34 mouse cellular contexts compared by ENCODE assay signal in the genomic region with DNA sequence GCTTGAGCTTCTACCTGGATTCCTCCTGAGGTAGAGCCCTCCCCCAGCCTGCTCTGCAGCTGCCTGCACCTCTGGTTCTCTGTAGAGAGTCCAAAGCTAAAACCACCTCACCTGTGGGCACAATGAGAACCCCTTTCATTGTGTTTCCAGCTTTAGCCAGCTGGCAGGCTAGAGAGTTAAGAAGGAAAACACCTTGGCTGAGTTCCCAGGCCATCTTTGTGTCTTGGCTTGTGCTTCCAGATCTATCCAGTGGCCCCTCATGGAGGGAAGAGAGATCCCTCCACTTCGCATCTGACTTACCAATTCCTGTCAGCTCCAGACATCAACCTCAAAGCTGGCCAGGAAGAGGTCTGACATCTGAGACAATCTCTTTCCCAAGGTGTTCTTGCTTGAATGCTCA. TPM values are rescaled to one million over a fixed set of nuclear protein-coding genes. Genes with fewer than 3 reads are reported as not detected.
DNase-seq lines count a peak whose midpoint lies in the region; ATAC-seq and TF ChIP-seq lines count a peak whose summit lies in the region.
"Had no signal": no experiment of that assay in that cellular context is flagged by ENCODE, and none has a peak within 500 bp of the region (broad histone marks: within the 10 kb centered on the region; RNA-seq: fewer than 3 reads in every experiment).

No protein-coding gene starts in this region.

- DNase-seq in heart, postnatal 4 days, result peak; percentile 34
- DNase-seq in heart, postnatal 25 days (ENCODE audit: low spot score), result no peak
- DNase-seq in kidney, postnatal 10 days, result peak; percentile 48
- DNase-seq in kidney, adult 2 months, result no peak
- peak; percentile 76 for DNase-seq in lung, embryonic 14.5 days
- no peak for DNase-seq in lung, postnatal 36 days
- peak; percentile 35 for DNase-seq in midbrain, postnatal 0 days (ENCODE audit: low spot score)
- DNase-seq: adrenal gland, postnatal 10 days; adrenal gland, postnatal 36 days; B cell, adult 2 months; cerebellum, adult 11-12 months; cerebellum, adult 8-10 months; cerebellum, postnatal 14 days; gastrocnemius, postnatal 10 days; gastrocnemius, postnatal 36 days; heart, adult 2 months; heart, postnatal 14 days had no signal

- no peak overlapping the region for H3K4me2 ChIP-seq in lung, embryonic 14.5 days
- no peak overlapping the region for H3K4me2 ChIP-seq in midbrain, postnatal 0 days (ENCODE audit: low read depth, low read length, poor library complexity, severe bottlenecking)
- no peak overlapping the region for H3K4me2 ChIP-seq in midbrain, embryonic 16.5 days (ENCODE audit: low read length)
- H3K4me2 ChIP-seq: forebrain, embryonic 13.5 days; heart, embryonic 13.5 days; hindbrain, embryonic 13.5 days had no signal

- no peak for TF ChIP-seq CTCF in kidney, adult 2 months (conservative IDR thresholded peaks at IDR 0.05; ENCODE audit: insufficient read depth, insufficient read length, low read depth, low read length)
- TF ChIP-seq CTCF in lung, embryonic 14.5 days (IDR thresholded peaks at IDR 0.05; ENCODE audit: low read depth), result no peak
- no peak for TF ChIP-seq CTCF in midbrain, postnatal 0 days (IDR thresholded peaks at IDR 0.05)

- no peaks in the 10 kb centered on the region for H3K36me3 ChIP-seq in kidney, adult 2 months (ENCODE audit: control insufficient read depth, insufficient read depth, low read length)
- H3K36me3 ChIP-seq in lung, embryonic 14.5 days (ENCODE audit: insufficient read depth), result no peaks in the 10 kb centered on the region
- no peaks in the 10 kb centered on the region for H3K36me3 ChIP-seq in midbrain, postnatal 0 days (ENCODE audit: insufficient read depth, low read length)
- no peaks in the 10 kb centered on the region for H3K36me3 ChIP-seq in midbrain, embryonic 16.5 days (ENCODE audit: control insufficient read depth, insufficient read depth, low read length)
- H3K36me3 ChIP-seq: forebrain, embryonic 10.5 days; G1E; heart, embryonic 10.5 days; heart, embryonic 13.5 days; hindbrain, embryonic 10.5 days; hindbrain, embryonic 13.5 days had no signal

- no peak overlapping the region for H3K4me3 ChIP-seq in kidney, adult 2 months (ENCODE audit: insufficient read depth, low read depth, low read length)
- no peak overlapping the region for H3K4me3 ChIP-seq in lung, embryonic 14.5 days (ENCODE audit: low read depth, low read length)
- H3K4me3 ChIP-seq in midbrain, postnatal 0 days (ENCODE audit: low read depth, low read length), result no peak overlapping the region
- H3K4me3 ChIP-seq in midbrain, embryonic 16.5 days (ENCODE audit: low read depth, low read length), result no peak overlapping the region
- H3K4me3 ChIP-seq: forebrain, embryonic 10.5 days; forebrain, embryonic 13.5 days; heart, adult 2 months; heart, embryonic 10.5 days; heart, embryonic 13.5 days; hindbrain, embryonic 10.5 days; hindbrain, embryonic 13.5 days had no signal

- no peak overlapping the region for H3K9ac ChIP-seq in lung, embryonic 14.5 days
- no peak overlapping the region for H3K9ac ChIP-seq in midbrain, postnatal 0 days (replicated peaks; ENCODE audit: low read length, poor library complexity, severe bottlenecking)
- no peak overlapping the region for H3K9ac ChIP-seq in midbrain, embryonic 16.5 days (ENCODE audit: low read depth, low read length)
- H3K9ac ChIP-seq: forebrain, embryonic 13.5 days; heart, embryonic 13.5 days; hindbrain, embryonic 13.5 days had no signal

- peaks cover 4% of the 10 kb centered on the region; the same call in 1 of the 2 replicates for H3K4me1 ChIP-seq in kidney, adult 2 months (ENCODE audit: control insufficient read depth, insufficient read depth, low read length)
- H3K4me1 ChIP-seq in lung, embryonic 14.5 days (ENCODE audit: insufficient read depth), result peaks cover 10% of the 10 kb centered on the region; the same call in 1 of the 2 replicates
- H3K4me1 ChIP-seq in midbrain, postnatal 0 days (ENCODE audit: insufficient read depth, low read length), result 0 out of 2 replicates have a peak, but pooled peaks cover 2% of the 10 kb centered on the region
- peaks cover 3% of the 10 kb centered on the region; the same call in 1 of the 2 replicates for H3K4me1 ChIP-seq in midbrain, embryonic 16.5 days (ENCODE audit: control insufficient read depth, insufficient read depth, low read length)

- no peaks in the 10 kb centered on the region for H3K27me3 ChIP-seq in kidney, adult 2 months (replicated peaks; ENCODE audit: control insufficient read depth, insufficient read depth, low read length)
- no peaks in the 10 kb centered on the region for H3K27me3 ChIP-seq in lung, embryonic 14.5 days (ENCODE audit: insufficient read depth, low read length)
- no peaks in the 10 kb centered on the region for H3K27me3 ChIP-seq in midbrain, postnatal 0 days (ENCODE audit: insufficient read depth, low read length)
- no peaks in the 10 kb centered on the region for H3K27me3 ChIP-seq in midbrain, embryonic 16.5 days (ENCODE audit: control insufficient read depth, insufficient read depth, low read depth, low read length)
- H3K27me3 ChIP-seq: Patski had no signal

- no peak for ATAC-seq in lung, embryonic 14.5 days (ENCODE audit: insufficient read depth)
- no peak for ATAC-seq in midbrain, postnatal 0 days (ENCODE audit: low FRiP score)
- no peak for ATAC-seq in midbrain, embryonic 16.5 days
- ATAC-seq: forebrain, embryonic 13.5 days; forebrain, embryonic 16.5 days; Patski had no signal

- 80% methylated on average over 1 of the region's 1 CpGs for whole genome bisulfite sequencing in kidney, adult 2 months
- WGBS in lung, embryonic 14.5 days, result 55% methylated on average over 1 of the region's 1 CpGs
- WGBS in midbrain, postnatal 0 days, result 88% methylated on average over 1 of the region's 1 CpGs
- 77% methylated on average over 1 of the region's 1 CpGs for WGBS in midbrain, embryonic 16.5 days

- H3K9me3 ChIP-seq in lung, embryonic 14.5 days (ENCODE audit: low read depth, low read length), result no peaks in the 10 kb centered on the region
- H3K9me3 ChIP-seq in midbrain, postnatal 0 days (ENCODE audit: low read length), result no peaks in the 10 kb centered on the region
- H3K9me3 ChIP-seq in midbrain, embryonic 16.5 days (replicated peaks; ENCODE audit: control insufficient read depth, low read length, poor library complexity, severe bottlenecking), result no peaks in the 10 kb centered on the region
- H3K9me3 ChIP-seq: forebrain, embryonic 10.5 days; forebrain, embryonic 13.5 days; G1E; heart, embryonic 10.5 days; heart, embryonic 13.5 days; hindbrain, embryonic 10.5 days; hindbrain, embryonic 13.5 days had no signal

- H3K27ac ChIP-seq in kidney, adult 2 months (ENCODE audit: insufficient read depth, low read depth, low read length), result no peak overlapping the region
- H3K27ac ChIP-seq in lung, embryonic 14.5 days (ENCODE audit: low read depth), result no peak overlapping the region
- no peak overlapping the region for H3K27ac ChIP-seq in midbrain, postnatal 0 days (ENCODE audit: low read depth, low read length)
- H3K27ac ChIP-seq in midbrain, embryonic 16.5 days (ENCODE audit: low read length), result no peak overlapping the region
- H3K27ac ChIP-seq: forebrain, embryonic 10.5 days; forebrain, embryonic 13.5 days; heart, adult 2 months; heart, embryonic 10.5 days; heart, embryonic 13.5 days; hindbrain, embryonic 10.5 days; hindbrain, embryonic 13.5 days had no signal

- TF ChIP-seq POLR2A in kidney, adult 2 months (IDR thresholded peaks at IDR 0.05; ENCODE audit: low read depth, low read length), result no peak

- intact Hi-C loops in heart, postnatal 25 days (cut with DNase I), result loop anchor here (5.0 kb wide), 1 partner anchor 46 kb away; no protein-coding TSS in a partner anchor

RNA-seq across cellular contexts. Expression of a gene that starts 19.9 kb away (rescaled TPM):
- total RNA-seq in heart, postnatal 4 days (2021), result not detected
- not detected for total RNA-seq in heart, postnatal 25 days (2021)
- not detected in 2 replicates for polyA plus RNA-seq in kidney, adult 2 months (2012; rRNA removed)
- polyA plus RNA-seq in lung, embryonic 14.5 days (2014; fragmentation: Nextera tagmentation; extraction: Ambion mirVana), result not detected in 2 replicates
- not detected in 2 replicates for total RNA-seq in midbrain, postnatal 0 days (2014; rRNA removed)
- not detected in 2 replicates for polyA plus RNA-seq in midbrain, postnatal 0 days (2015; fragmentation: Nextera tagmentation; extraction: Ambion mirVana)
- not detected in 2 replicates for polyA plus RNA-seq in midbrain, embryonic 16.5 days (2015; fragmentation: Nextera tagmentation; extraction: Ambion mirVana)
- total RNA-seq: adrenal gland, adult 18-20 months; adrenal gland, postnatal 10 days; adrenal gland, postnatal 36 days; gastrocnemius, adult 18-20 months; gastrocnemius, postnatal 10 days; gastrocnemius, postnatal 36 days; granulocyte monocyte progenitor cell, adult 5-6 weeks; heart, adult 2 months; heart, postnatal 14 days had no signal
- polyA plus RNA-seq: embryonic facial prominence, embryonic 11.5 days; embryonic facial prominence, embryonic 14.5 days; forebrain, embryonic 10.5 days; forebrain, embryonic 13.5 days; forebrain, embryonic 16.5 days; heart, adult 2 months; heart, embryonic 10.5 days; heart, embryonic 13.5 days; heart, embryonic 16.5 days; hindbrain, embryonic 10.5 days; hindbrain, embryonic 13.5 days; Patski had no signal

RNA-seq across cellular contexts. Expression of a gene that starts 31.2 kb away (rescaled TPM):
- 10 to 100 TPM; 16.4 to 19.3 TPM for total RNA-seq in heart, postnatal 4 days (2021)
- 1 to 10 TPM; 7.6 to 7.9 TPM for total RNA-seq in heart, postnatal 25 days (2021)
- 740 and 847 TPM in 2 replicates for polyA plus RNA-seq in kidney, adult 2 months (2012; rRNA removed)
- polyA plus RNA-seq in lung, embryonic 14.5 days (2014; fragmentation: Nextera tagmentation; extraction: Ambion mirVana), result 88.6 and 97.8 TPM in 2 replicates
- total RNA-seq in midbrain, postnatal 0 days (2014; rRNA removed), result 14.6 and 20.8 TPM in 2 replicates
- 7.9 and 8.3 TPM in 2 replicates for polyA plus RNA-seq in midbrain, postnatal 0 days (2015; fragmentation: Nextera tagmentation; extraction: Ambion mirVana)
- polyA plus RNA-seq in midbrain, embryonic 16.5 days (2015; fragmentation: Nextera tagmentation; extraction: Ambion mirVana), result 6.1 and 8.0 TPM in 2 replicates
- total RNA-seq: G1E had no signal

RNA-seq across cellular contexts. Expression of a gene that starts 35.7 kb away (rescaled TPM):
- not detected for total RNA-seq in heart, postnatal 4 days (2021)
- not detected for total RNA-seq in heart, postnatal 25 days (2021)
- polyA plus RNA-seq in kidney, adult 2 months (2012; rRNA removed), result not detected in 2 replicates
- not detected in 2 replicates for polyA plus RNA-seq in lung, embryonic 14.5 days (2014; fragmentation: Nextera tagmentation; extraction: Ambion mirVana)
- total RNA-seq in midbrain, postnatal 0 days (2014; rRNA removed), result not detected in 2 replicates
- polyA plus RNA-seq in midbrain, postnatal 0 days (2015; fragmentation: Nextera tagmentation; extraction: Ambion mirVana), result not detected in 2 replicates
- polyA plus RNA-seq in midbrain, embryonic 16.5 days (2015; fragmentation: Nextera tagmentation; extraction: Ambion mirVana), result not detected in 2 replicates
- total RNA-seq: adrenal gland, adult 18-20 months; adrenal gland, postnatal 10 days; adrenal gland, postnatal 36 days; CH12.LX; gastrocnemius, adult 18-20 months; gastrocnemius, postnatal 10 days; gastrocnemius, postnatal 36 days; granulocyte monocyte progenitor cell, adult 5-6 weeks; heart, adult 2 months; heart, postnatal 14 days had no signal
- polyA plus RNA-seq: embryonic facial prominence, embryonic 11.5 days; embryonic facial prominence, embryonic 14.5 days; forebrain, embryonic 10.5 days; forebrain, embryonic 13.5 days; forebrain, embryonic 16.5 days; G1E; heart, embryonic 10.5 days; heart, embryonic 13.5 days; heart, embryonic 16.5 days; hindbrain, embryonic 10.5 days; hindbrain, embryonic 13.5 days; Patski had no signal

RNA-seq across cellular contexts. Expression of a gene that starts 36.4 kb away (rescaled TPM):
- total RNA-seq in heart, postnatal 4 days (2021), result 1,000 to 10,000 TPM; 8,328 to 9,816 TPM
- over 10,000 TPM; 11,742 to 12,072 TPM for total RNA-seq in heart, postnatal 25 days (2021)
- polyA plus RNA-seq in kidney, adult 2 months (2012; rRNA removed), result 1.6 and 11.5 TPM in 2 replicates
- polyA plus RNA-seq in lung, embryonic 14.5 days (2014; fragmentation: Nextera tagmentation; extraction: Ambion mirVana), result 1.9 TPM in 2 replicates
- 0.66 TPM in 1 of 2 replicates, not detected in the other for total RNA-seq in midbrain, postnatal 0 days (2014; rRNA removed)
- 0.29 TPM in 1 of 2 replicates, not detected in the other for polyA plus RNA-seq in midbrain, postnatal 0 days (2015; fragmentation: Nextera tagmentation; extraction: Ambion mirVana)
- polyA plus RNA-seq in midbrain, embryonic 16.5 days (2015; fragmentation: Nextera tagmentation; extraction: Ambion mirVana), result 0.39 and 0.48 TPM in 2 replicates
- total RNA-seq: CH12.LX; G1E; granulocyte monocyte progenitor cell, adult 5-6 weeks had no signal
- polyA plus RNA-seq: G1E; hindbrain, embryonic 10.5 days had no signal

RNA-seq across cellular contexts. Expression of a gene that starts 48.4 kb away (rescaled TPM):
- not detected for total RNA-seq in heart, postnatal 4 days (2021)
- total RNA-seq in heart, postnatal 25 days (2021), result not detected
- polyA plus RNA-seq in kidney, adult 2 months (2012; rRNA removed), result not detected in 2 replicates
- polyA plus RNA-seq in lung, embryonic 14.5 days (2014; fragmentation: Nextera tagmentation; extraction: Ambion mirVana), result not detected in 2 replicates
- total RNA-seq in midbrain, postnatal 0 days (2014; rRNA removed), result not detected in 2 replicates
- 0.11 and 0.31 TPM in 2 replicates for polyA plus RNA-seq in midbrain, postnatal 0 days (2015; fragmentation: Nextera tagmentation; extraction: Ambion mirVana)
- polyA plus RNA-seq in midbrain, embryonic 16.5 days (2015; fragmentation: Nextera tagmentation; extraction: Ambion mirVana), result not detected in 2 replicates
- total RNA-seq: adrenal gland, adult 18-20 months; adrenal gland, postnatal 10 days; adrenal gland, postnatal 36 days; CH12.LX; gastrocnemius, adult 18-20 months; gastrocnemius, postnatal 10 days; gastrocnemius, postnatal 36 days; granulocyte monocyte progenitor cell, adult 5-6 weeks; heart, adult 2 months; heart, postnatal 14 days had no signal
- polyA plus RNA-seq: embryonic facial prominence, embryonic 11.5 days; embryonic facial prominence, embryonic 14.5 days; forebrain, embryonic 10.5 days; forebrain, embryonic 13.5 days; forebrain, embryonic 16.5 days; G1E; heart, adult 2 months; heart, embryonic 10.5 days; heart, embryonic 13.5 days; heart, embryonic 16.5 days; hindbrain, embryonic 10.5 days; hindbrain, embryonic 13.5 days; Patski had no signal

Comparison
In these comparisons a context has a peak if more than half of its experiments do, and no peak if none do; other contexts are left out.
1. DNase-seq: peak in heart, postnatal 4 days (single experiment), kidney, postnatal 10 days (single experiment), lung, embryonic 14.5 days (single experiment) and midbrain, postnatal 0 days (single experiment); none in heart, postnatal 25 days (single experiment), kidney, adult 2 months (single experiment) and lung, postnatal 36 days (single experiment).